Mouse (Mus musculus) heart, embryonic 14.5 days (tissue): ENCODE measurements around the gene BC028528. TPM values are rescaled to one million over a fixed set of nuclear protein-coding genes. Genes with fewer than 3 reads are reported as not detected.
A peak's percentile ranks its signal among the peaks of the same experiment; 100 is the strongest.

Experiments
- ATAC-seq: fragments of 200-750 bp; cut with Nextera tagmentation; 2 replicates; pipeline ENCODE4 v1.8.0; 2017; ENCODE audit warnings: low read depth, moderate TSS enrichment; ENCODE audit not compliant: insufficient number of reproducible peaks, insufficient read depth, low FRiP score
- H3K27ac ChIP-seq, 2 experiments: fragments of 200-500 bp in 1 of 2; fragments of 300-500 bp in 1 of 2; sonication (generic) in 1 of 2; replicated peaks in 1 of 2; 2 replicates each; pipeline ENCODE4 v1.5.1; 2012 to 2014; ENCODE audit warnings: low read depth in 2 of 2, low read length in 2 of 2, control low read depth in 1 of 2, mild to moderate bottlenecking in 1 of 2, mixed read lengths in 1 of 2; ENCODE audit not compliant: control insufficient read depth in 1 of 2, insufficient read depth in 1 of 2
- H3K27me3 ChIP-seq: fragments of 300-500 bp; sonication (generic); 2 replicates; pipeline ENCODE4 v1.6.1; 2014; ENCODE audit warnings: mild to moderate bottlenecking, low read length, control low read depth; ENCODE audit not compliant: control insufficient read depth, insufficient read depth
- H3K36me3 ChIP-seq: fragments of 300-500 bp; sonication (generic); 2 replicates; pipeline ENCODE4 v1.6.1; 2014; ENCODE audit warnings: mild to moderate bottlenecking, control low read depth, low read length, mixed read lengths; ENCODE audit not compliant: control insufficient read depth, insufficient read depth
- H3K4me1 ChIP-seq, 2 experiments: fragments of 200-500 bp in 1 of 2; fragments of 300-500 bp in 1 of 2; sonication (generic) in 1 of 2; 2 replicates each; pipeline ENCODE4 v1.6.1; 2012 to 2014; ENCODE audit warnings: low read length in 2 of 2, control low read depth in 1 of 2, mixed read lengths in 1 of 2; ENCODE audit not compliant: control insufficient read depth in 2 of 2, insufficient read depth in 2 of 2
- H3K4me2 ChIP-seq: fragments of 300-500 bp; sonication (generic); 2 replicates; pipeline ENCODE4 v1.6.1; 2014; ENCODE audit warnings: mild to moderate bottlenecking, low read length
- H3K4me3 ChIP-seq, 2 experiments: fragments of 200-500 bp in 1 of 2; fragments of 300-500 bp in 1 of 2; sonication (generic) in 1 of 2; 2 replicates each; pipeline ENCODE4 v1.5.1; 2012 to 2014; ENCODE audit warnings: low read length in 2 of 2, mild to moderate bottlenecking in 2 of 2, control low read depth in 1 of 2, low read depth in 1 of 2, moderate library complexity in 1 of 2; ENCODE audit not compliant: control insufficient read depth in 1 of 2, insufficient read depth in 1 of 2
- H3K9ac ChIP-seq: fragments of 300-500 bp; sonication (generic); 2 replicates; pipeline ENCODE4 v1.6.1; 2014; ENCODE audit warnings: mild to moderate bottlenecking, low read length
- H3K9me3 ChIP-seq: fragments of 300-500 bp; sonication (generic); 2 replicates; pipeline ENCODE4 v1.6.1; 2016; ENCODE audit warnings: low read length, control low read depth; ENCODE audit not compliant: control insufficient read depth
- WGBS: fragments of 180-500 bp; shearing (Covaris S2); extraction: QIAGEN DNeasy Blood & Tissue Kit; methylation state at CpG from one replicate; pipeline ENCODE4 v1.1.7; 2014; 5-methylcytosine and 5-hydroxymethylcytosine counted together
- polyA plus RNA-seq: library from polyadenylated mRNA; unstranded; fragments of >200 nt; fragmentation: Nextera tagmentation; extraction: Ambion mirVana; gene quantifications from 2 replicates; pipeline ENCODE4 v1.2.1, GENCODE M21; 2014

The BC028528 gene
- polyA plus RNA-seq: 45.1 and 51.7 TPM in 2 replicates

DNA sequence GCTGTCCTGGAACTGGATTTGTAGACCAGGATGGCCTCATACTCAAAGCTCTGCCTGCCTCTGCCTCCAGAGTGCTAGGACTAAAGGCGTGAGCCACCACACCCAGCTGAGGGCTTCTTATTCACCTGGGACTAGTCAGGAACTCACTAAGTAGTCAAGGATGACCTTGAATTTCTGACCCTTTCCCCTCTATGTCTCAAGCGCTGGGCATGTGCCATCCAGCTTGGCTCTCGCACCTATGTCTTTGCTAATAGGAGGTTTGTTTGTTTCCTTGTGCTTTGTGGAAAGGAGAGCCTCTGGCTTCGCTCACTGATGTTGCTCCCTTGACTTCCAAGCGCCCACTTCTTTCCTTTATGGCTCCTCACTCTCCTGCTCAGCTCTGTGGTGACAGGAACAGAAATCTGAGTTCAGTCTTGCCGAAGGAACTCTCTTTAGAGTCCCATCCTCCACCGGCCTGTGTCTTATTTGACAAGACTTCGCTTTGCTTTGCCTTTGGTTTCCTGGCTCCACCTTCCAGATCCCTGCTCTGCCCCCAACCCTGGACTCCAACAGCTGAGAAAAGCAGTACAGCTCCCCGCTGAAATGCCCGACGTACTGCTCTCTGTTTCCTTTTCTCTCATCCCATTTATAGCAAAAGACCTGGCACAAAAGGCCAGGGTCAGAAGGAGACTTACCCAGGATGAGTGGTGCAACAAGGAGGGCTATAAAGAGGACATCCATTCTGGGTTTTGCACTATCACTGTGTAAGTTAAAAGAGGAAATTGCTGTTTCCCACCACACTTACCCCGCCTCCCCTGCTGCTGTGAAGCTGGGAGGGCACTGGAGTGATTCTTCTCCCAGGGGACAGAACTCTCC lies at the start of gene BC028528:
Gene BC028528 (minus strand): TSS at position 795 of the 855 bp plus-strand sequence.
- Histone ChIP-seq H3K9me3 (no peaks in the 10 kb centered on the region), H3K4me1 (peaks cover 17 to 32% of the 10 kb centered on the region in 2 experiments), H3K36me3 (peaks cover 31% of the 10 kb centered on the region), H3K27ac (peak within 1 kb of the TSS; percentile 90 to 91), H3K9ac (peak within 1 kb of the TSS; percentile 69), H3K27me3 (no peaks in the 10 kb centered on the region), H3K4me3 (peak within 1 kb of the TSS; percentile 34 to 36), H3K4me2 (peak within 1 kb of the TSS; percentile 66)
- WGBS: 22% methylated on average over 12 of the region's 12 CpGs
- ATAC-seq: 0 out of 2 replicates have a peak, but pooled peaks have one; percentile 37

DNA sequence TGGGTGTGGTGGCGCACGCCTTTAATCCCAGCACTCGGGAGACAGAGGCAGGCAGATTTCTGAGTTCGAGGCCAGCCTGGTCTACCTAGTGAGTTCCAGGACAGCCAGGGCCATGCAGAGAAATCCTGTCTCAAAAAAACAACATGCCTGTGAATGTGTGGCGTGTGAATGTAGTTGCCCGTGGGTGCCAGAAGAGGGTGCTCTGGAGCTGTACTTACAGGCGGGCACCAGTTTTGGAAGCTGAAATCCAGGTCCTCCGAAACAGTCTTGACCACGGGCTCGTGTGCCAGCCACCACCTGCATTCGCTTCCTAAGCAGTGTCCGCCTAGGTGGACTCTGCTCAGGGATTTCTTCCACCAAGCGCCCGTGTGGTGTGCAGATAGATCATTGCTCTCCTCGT lies 47.0 kb upstream of the BC028528 start:
- Histone ChIP-seq H3K36me3 (peaks cover 93% of the 10 kb centered on the region), H3K4me3 (no peak overlapping the region), H3K9ac (no peak overlapping the region), H3K9me3 (no peaks in the 10 kb centered on the region), H3K27me3 (no peaks in the 10 kb centered on the region), H3K4me1 (no peaks in the 10 kb centered on the region), H3K4me2 (no peak overlapping the region), H3K27ac (no peak overlapping the region)
- ATAC-seq: no peak
- WGBS: 94% methylated on average over 15 of the region's 15 CpGs

- H3K36me3 ChIP-seq: peaks cover 92% of the 10 kb centered on the region
- H3K9ac ChIP-seq: no peak overlapping the region
- H3K4me3 ChIP-seq: no peak overlapping the region
- no peaks in the 10 kb centered on the region for H3K4me1 ChIP-seq
- no peaks in the 10 kb centered on the region for H3K9me3 ChIP-seq
- no peak overlapping the region for H3K4me2 ChIP-seq
- WGBS: 92% methylated on average over 8 of the region's 8 CpGs
- no peak overlapping the region for H3K27ac ChIP-seq
- ATAC-seq: no peak
- H3K27me3 ChIP-seq: no peaks in the 10 kb centered on the region
Measured at GRCm38 (mm10) chr3:95938217-95938616, 46.4 kb upstream of the BC028528 start.

GRCm38 (mm10) chr3:95934448-95934847 lies 42.6 kb upstream of the BC028528 start:
- H3K27ac ChIP-seq: no peak overlapping the region
- peaks cover 2 to 9% of the 10 kb centered on the region in 2 experiments; a peak in 2 of 4 replicates for H3K4me1 ChIP-seq
- H3K4me3 ChIP-seq: no peak overlapping the region
- peaks cover 56% of the 10 kb centered on the region for H3K36me3 ChIP-seq
- H3K27me3 ChIP-seq: no peaks in the 10 kb centered on the region
- ATAC-seq: no peak
- no peak overlapping the region for H3K9ac ChIP-seq
- WGBS: 82% methylated on average over 1 of the region's 1 CpGs
- H3K9me3 ChIP-seq: no peaks in the 10 kb centered on the region
- H3K4me2 ChIP-seq: no peak overlapping the region

DNA sequence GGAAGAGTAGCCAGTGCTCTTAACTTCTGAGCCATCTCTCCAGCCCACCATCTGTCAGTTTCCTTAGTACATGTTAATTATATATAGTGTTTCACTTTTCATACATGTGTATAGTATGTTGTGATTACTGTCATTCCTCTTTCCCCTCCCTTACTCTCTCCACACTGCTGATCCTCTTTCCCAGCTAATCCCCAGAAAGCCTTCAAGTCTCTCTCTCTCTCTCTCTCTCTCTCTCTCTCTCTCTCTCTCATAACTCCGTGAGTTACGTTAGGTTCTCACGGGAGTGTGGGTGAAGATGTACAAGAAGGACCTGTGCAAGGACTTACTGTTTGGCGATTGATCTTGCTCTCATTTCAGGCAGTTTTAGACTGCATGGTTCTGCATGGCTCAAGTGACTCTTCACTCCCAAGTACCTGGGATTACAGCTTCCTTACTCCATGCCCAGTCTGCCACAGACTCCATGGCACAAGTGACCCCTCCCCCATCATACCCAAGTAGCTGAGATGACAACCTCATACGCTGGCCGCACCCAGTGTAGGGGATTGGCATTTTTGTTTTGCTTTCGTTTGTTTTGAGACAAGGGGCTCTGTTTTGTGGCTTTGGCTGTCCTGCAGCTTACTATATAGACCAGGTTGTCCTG lies 41.4 kb upstream of the BC028528 start:
- Histone ChIP-seq H3K36me3 (peaks cover 43% of the 10 kb centered on the region), H3K27ac (no peak overlapping the region), H3K9me3 (no peaks in the 10 kb centered on the region), H3K27me3 (no peaks in the 10 kb centered on the region), H3K4me2 (no peak overlapping the region), H3K9ac (no peak overlapping the region), H3K4me3 (no peak overlapping the region), H3K4me1 (peaks cover 3 to 9% of the 10 kb centered on the region in 2 experiments; a peak in 3 of 4 replicates)
- no peak for ATAC-seq
- 88% methylated on average over 7 of the region's 7 CpGs for WGBS

- Histone ChIP-seq H3K9ac (no peak overlapping the region), H3K27me3 (no peaks in the 10 kb centered on the region), H3K4me1 (peaks cover 3 to 9% of the 10 kb centered on the region in 2 experiments; a peak in 3 of 4 replicates), H3K36me3 (peaks cover 37% of the 10 kb centered on the region), H3K9me3 (no peaks in the 10 kb centered on the region), H3K27ac (no peak overlapping the region), H3K4me3 (no peak overlapping the region), H3K4me2 (no peak overlapping the region)
- 92% methylated on average over 7 of the region's 7 CpGs for WGBS
- no peak for ATAC-seq
Measured at GRCm38 (mm10) chr3:95932566-95932965, 40.8 kb upstream of the BC028528 start.

DNA sequence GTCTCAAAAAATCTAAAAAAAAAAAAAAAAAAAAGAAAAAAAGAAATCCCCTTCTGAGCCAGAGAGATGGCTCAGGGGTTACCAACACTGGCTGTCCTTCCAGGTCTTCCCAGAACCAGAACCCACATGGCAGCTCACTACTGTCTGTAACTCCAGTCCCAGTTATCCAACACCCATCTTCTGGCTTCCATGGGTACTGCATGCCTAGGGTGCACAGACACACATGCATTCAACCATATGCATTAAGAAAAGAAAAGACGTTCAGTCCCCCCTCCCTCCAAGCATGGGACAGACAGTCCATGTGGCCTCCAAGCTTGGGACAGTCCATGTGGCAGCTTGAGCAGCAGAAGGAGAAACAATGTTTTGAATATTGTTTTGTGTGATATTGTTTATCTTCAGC lies 40.4 kb upstream of the BC028528 start:
- ATAC-seq: no peak
- Histone ChIP-seq H3K4me3 (no peak overlapping the region), H3K4me2 (no peak overlapping the region)

More for the DNA sequence above, 40.4 kb upstream of the BC028528 start:
- 50% methylated on average over 1 of the region's 1 CpGs for WGBS
- Histone ChIP-seq H3K27ac (no peak overlapping the region), H3K36me3 (peaks cover 33% of the 10 kb centered on the region), H3K4me1 (peaks cover 3 to 9% of the 10 kb centered on the region in 2 experiments; a peak in 3 of 4 replicates), H3K27me3 (no peaks in the 10 kb centered on the region), H3K9me3 (no peaks in the 10 kb centered on the region), H3K9ac (no peak overlapping the region)
